Mouse (Mus musculus): ENCODE results near the gene Prmt9.

The Prmt9 gene

GRCm38 (mm10) chr8:77534358-77534992 is 14.7 kb upstream of the Prmt9 start:
- peak; percentile 26 for DNase-seq (ENCODE audit: low spot score)

DNA sequence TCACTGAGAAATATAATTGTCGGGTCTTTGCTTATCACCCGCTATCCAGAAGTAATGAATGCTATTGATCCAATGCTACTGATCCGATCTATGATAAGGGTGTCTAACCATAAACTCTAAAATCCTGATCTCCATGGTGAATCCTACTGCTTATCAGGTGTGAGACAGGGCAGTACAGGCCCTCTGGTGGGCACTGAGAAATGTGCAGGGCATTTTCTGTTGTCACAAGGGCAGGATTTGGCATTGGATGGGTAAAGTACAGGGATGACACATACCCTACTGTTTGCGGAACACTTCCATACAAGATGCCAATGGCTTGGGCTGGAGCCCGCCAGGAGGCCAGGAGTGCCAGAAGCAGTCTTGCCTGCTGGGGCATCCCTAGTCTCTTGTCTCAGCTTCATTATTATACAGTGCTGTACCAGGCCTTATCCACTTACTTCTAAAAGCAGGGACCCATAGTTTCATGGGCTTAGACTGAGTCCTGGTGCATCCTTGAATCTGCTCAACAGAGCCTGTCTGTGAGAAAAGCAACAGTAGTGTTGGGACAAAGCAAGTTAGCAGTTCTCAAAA is 14.1 kb upstream of the Prmt9 start:
- no peak for DNase-seq (ENCODE audit: low spot score)

DNA sequence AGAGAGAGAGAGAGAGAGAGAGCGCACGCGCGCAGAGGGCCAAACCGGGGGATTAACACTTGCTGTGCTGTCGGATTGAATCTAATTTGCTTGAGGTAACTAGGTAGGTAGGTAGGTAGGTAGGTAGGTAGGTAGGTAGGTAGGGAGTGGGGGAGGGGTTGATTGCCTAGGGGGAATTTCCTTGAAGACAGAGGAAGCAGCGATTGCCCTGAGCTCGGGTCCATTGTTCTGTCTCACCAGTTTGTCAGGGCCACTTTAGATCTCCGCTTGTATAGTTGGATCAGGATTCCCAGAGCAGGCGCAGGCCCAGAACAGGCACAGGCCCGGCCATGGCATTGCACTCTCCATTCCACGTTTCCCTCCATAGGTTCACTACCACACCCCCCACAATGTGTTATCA is 12.4 kb upstream of the Prmt9 start:
- no peak for DNase-seq (ENCODE audit: low spot score)

- no peak for DNase-seq (ENCODE audit: low spot score)
Measured at GRCm38 (mm10) chr8:77538256-77538655, 10.9 kb upstream of the Prmt9 start.

DNA sequence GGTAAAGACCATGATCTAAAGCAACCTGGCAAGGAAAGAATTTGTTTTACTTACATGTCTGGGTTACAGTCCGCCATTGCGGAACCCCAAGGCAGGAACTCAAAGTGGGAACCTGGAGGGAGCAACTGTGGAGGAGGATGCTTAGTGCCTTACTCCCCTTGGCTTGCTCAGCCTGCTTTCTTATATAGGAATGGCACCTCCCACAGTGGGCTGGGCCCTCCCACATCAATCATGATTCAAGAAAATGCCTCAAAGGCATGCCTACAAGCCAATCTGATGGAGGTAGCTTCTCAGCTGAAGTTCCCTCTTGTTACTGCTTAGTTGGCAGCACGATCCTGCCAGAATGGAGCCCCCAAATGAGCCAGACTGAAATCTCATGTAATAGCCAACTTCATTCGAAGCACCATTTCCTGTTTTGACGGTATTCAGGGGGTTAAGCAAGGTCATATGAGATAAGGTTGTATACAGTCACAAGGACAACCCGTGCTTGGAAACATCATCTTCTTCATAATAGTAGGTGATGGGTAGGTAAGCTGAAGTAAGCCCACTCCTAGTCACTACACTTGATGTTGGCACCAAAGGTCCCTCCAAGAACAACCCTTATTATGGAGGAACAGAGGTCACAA is 5.9 kb upstream of the Prmt9 start:
- DNase-seq (ENCODE audit: low spot score), result no peak

- no peak for DNase-seq (ENCODE audit: low spot score)
Measured at GRCm38 (mm10) chr8:77544428-77544827, 4.8 kb upstream of the Prmt9 start.

GRCm38 (mm10) chr8:77545616-77546015 is 3.6 kb upstream of the Prmt9 start:
- DNase-seq (ENCODE audit: low spot score), result no peak

DNA sequence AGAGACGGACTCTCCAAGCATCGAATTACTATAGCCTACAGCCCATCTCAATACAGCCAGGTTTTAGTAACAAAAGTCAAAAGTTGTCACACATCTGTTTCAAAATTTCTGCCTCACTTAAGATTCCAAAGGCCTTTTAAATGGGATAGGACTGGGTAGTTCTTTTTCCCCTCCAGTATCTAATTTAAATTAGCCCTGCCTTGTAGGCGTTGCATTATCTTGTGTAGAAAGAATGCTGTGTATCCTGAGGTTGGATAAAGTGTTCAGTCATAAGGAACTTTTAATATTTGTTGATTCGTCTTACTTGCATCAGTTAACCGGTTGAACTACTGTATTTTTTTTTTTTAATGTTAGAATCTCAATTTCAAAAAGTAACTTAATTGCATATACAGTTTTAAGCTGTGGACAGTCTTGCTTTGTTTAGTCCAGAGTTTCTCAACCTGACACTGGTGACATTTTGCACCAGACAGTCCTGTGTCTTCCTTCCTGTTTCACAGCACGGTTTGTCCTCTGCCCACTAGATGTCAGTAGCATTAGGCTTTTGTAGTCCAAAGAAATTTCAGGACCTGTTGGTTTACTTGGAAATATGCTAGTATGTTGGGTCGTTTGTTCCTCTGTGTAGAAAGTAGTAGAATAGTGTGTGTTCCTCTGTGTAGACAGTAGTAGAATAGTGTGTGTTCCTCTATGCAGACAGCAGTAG is 834 bp downstream of the Prmt9 start:
- no peak for DNase-seq (ENCODE audit: low spot score)

DNA sequence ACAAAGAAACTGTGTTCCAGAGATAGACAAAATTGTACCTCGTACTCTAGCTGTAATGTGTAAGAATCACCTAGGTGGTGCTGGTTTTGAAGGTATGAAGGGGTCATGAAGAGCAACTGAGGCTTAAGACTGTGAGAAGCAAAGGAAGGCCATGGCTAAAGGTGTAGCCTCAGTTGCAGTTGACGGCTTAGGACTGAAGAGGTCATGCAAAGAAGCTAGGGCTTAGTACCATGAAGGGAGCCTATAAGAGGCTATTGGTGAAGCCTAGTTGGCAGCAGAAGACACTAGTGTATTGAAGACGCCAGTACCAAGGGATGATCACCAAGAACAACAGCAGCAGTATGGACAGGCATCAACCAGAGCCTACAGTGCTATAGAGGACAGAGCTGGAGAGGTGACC is 3.3 kb downstream of the Prmt9 start:
- no peak for DNase-seq (ENCODE audit: low spot score)

DNA sequence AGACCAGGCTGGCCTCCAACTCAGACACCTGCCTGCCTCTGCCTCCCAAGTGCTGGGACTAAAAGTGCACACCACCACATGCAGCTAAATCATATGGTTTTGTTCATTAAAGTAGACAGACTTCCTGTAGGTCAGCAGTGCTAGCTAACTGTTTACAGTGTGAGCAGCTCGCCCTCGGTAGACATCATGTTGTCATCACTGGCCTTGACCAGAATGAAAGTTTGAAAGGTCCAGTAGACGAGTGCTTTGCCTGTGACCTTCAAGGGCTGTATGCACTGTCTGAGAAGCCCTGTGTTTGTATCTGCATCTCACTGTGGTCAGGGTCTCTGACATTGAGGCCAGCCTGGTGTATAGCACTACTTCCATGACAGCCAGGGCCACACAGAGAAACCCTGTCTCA is 12.2 kb downstream of the Prmt9 start:
- no peak for DNase-seq (ENCODE audit: low spot score)

GRCm38 (mm10) chr8:77574229-77574628 is 25.0 kb downstream of the Prmt9 start:
- no peak for DNase-seq (ENCODE audit: low spot score)

DNA sequence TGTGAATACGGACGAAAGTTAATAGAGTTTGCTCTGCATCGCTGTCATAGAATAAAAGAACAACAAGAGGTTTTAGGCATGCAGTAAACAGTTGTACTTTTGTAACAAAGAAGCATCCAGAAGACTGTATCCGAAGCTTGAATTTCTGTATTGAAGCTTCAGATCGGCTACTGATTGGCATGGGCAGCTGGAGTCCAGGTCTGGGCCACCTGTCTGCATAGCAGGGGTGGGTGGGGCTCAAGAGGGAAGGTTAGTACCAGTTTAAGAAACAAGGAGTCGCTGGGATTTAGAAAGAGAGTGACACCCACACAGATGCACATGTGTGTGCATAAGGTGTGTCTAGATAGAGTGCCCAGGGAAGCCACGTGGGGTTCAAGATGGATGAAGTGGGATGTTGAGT is 28.5 kb downstream of the Prmt9 start:
- no peak for DNase-seq (ENCODE audit: low spot score)

DNA sequence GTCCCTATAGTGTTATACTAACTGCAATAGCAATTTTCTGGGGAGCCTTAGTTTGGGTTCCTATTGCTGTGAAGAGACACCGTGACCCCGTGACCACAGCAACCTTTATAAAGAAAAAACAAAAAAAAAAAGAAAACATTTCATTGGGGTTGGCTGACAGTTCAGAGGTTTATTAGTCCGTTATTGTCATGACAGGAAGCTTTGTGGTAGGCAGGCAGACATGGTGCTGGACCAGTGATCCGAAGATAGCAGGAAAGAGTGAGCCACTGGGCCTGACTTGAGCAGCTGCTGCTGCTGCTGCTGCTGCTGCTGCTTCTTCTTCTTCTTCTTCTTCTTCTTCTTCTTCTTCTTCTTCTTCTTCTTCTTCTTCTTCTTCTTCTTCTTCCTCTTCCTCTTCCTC is 35.0 kb downstream of the Prmt9 start:
- no peak for DNase-seq (ENCODE audit: low spot score)

GRCm38 (mm10) chr8:77609621-77610020 is 60.4 kb downstream of the Prmt9 start:
- no peak for DNase-seq (ENCODE audit: low spot score)

DNA sequence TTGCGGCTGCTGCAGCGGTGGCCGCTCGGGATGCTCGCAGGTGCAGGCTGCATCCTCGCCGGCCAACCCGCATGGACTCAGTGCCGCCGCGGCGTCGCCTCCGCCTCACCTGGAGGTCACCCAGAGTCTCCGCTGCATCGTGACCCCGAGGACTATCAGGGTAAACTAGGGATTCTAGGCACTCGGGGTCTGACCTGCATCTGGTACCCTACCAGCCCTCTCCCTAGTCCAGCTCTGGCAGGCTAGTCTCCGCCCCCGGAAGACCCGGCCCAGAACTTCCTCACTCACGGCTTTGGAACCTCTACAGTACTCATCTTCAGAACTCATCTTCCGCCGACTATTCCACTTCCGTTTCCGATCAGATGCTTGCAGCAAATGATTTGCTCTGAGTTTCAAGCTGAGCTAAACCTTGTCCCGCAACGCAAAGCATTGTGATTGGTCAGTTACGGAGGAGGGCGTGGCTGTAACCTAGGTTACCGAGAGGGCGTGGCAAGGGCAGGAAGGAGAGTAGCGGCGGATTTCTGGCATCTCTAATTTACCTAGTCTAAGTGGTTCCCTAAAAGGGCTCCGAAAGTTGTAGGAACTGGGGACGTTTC is 61.3 kb downstream of the Prmt9 start, which contains the start of gene Tmem184c:
Gene Tmem184c (minus strand): TSS at position 325 of the 596 bp plus-strand sequence.
- DNase-seq (ENCODE audit: low spot score), result peak; percentile 95

DNA sequence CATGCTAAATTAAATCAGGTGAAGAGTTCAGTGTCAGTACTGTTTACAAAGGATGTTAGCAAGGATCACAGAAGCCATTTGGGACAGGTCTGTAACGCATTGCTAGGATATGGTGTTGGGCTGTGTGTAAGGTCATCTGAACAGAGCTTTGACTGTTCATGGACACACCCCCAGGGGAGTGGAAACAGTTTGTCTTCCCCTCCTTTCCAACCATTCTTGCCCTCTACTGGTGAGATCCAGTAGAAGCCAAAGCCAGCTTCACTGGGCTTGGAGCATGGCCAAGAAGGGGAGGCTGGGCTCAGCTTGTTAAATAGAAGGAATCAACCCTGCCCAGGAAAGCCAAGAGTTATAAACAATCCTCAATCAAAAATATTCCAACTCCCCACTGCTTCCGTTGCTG is 68.7 kb downstream of the Prmt9 start:
- no peak for DNase-seq (ENCODE audit: low spot score)

DNA sequence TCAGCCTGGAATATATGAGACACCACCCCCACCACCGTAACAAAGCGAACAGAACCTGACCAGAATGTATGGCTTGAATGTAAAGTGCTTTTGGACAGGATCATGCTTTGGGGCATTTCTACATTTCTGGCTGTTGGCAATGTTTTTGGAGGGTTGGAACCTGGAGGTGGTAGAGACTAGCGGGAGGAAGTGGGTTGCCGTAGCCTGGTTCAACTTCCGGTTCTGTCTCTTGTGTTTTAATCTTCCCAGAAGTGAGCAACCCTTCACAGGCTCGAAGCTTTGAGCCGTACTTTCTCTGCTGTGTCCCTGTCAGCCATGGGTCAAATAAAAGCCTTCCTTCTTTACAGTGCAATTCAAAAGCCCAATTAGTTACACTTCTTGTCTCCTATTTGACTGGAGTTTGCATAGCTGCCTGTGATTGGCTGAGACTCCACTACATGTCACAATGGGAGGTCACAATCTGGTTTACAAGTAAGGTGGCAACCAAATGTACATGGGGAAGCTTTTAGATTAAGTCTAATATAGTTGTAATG is 74.5 kb downstream of the Prmt9 start:
- no peak for DNase-seq (ENCODE audit: low spot score)

DNA sequence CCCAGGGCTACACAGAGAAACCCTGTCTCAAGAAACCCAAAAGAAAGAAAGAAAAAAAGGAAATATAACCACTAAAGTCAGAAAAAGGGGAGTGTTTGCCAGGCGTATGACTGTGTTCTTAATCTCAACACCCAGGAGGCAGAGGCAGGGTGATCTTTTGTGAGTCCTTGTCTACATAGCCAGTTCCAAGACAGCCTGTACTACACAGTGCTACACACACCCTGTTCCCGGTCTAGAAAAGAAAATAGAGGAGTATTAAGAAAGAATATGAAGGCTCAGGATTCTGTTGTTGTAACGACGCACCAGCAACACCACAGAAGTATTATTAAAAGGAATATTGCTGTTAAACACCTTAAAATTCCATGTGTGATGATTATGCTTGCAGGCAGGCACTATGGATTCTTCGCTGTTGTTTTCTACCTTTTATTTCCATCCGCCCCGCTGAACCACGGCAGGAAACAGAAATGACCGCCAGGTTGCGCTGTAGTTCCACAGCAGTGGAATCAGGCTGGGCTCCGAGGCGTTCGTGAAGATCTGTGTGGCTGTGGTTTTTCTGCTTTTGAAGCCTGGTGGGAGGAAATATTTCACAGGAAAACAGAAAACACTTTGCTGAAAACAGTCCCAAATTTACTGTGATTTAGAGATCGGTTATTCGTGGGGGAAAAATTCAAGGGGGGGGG is 80.8 kb downstream of the Prmt9 start:
- DNase-seq (ENCODE audit: low spot score), result peak; percentile 66

- no peak for DNase-seq (ENCODE audit: low spot score)
Measured at GRCm38 (mm10) chr8:77630691-77631090, 81.5 kb downstream of the Prmt9 start.

Measured in yolk sac, embryonic 10.5 days (tissue).